Mouse (Mus musculus) limb, embryonic 14.5 days (tissue): ENCODE results near the gene Flvcr2. TPM values are rescaled to one million over a fixed set of nuclear protein-coding genes. Genes with fewer than 3 reads are reported as not detected.

Source experiments
- ATAC-seq: fragments of 200-750 bp; cut with Nextera tagmentation; 2 replicates; pipeline ENCODE4 v1.8.0; 2017; ENCODE audit warnings: low read depth, moderate number of reproducible peaks, moderate TSS enrichment; ENCODE audit not compliant: low FRiP score
- DNase-seq: peaks from one replicate; pipeline ENCODE4 v3.0.0-alpha.2; 2015; ENCODE audit warnings: low spot score
- H3K27ac ChIP-seq: fragments of 300-500 bp; sonication (generic); replicated peaks from 2 replicates; pipeline ENCODE4 v1.5.1; 2014; ENCODE audit warnings: low read depth, mild to moderate bottlenecking, low read length, moderate library complexity, mixed read lengths
- H3K27me3 ChIP-seq: fragments of 300-500 bp; sonication (generic); 2 replicates; pipeline ENCODE4 v1.6.1; 2014; ENCODE audit warnings: low read length, mixed read lengths; ENCODE audit not compliant: control insufficient read depth, insufficient read depth
- H3K36me3 ChIP-seq: fragments of 300-500 bp; sonication (generic); 2 replicates; pipeline ENCODE4 v1.6.1; 2014; ENCODE audit warnings: mild to moderate bottlenecking, low read length, moderate library complexity, mixed read lengths; ENCODE audit not compliant: control insufficient read depth, insufficient read depth
- H3K4me1 ChIP-seq: fragments of 300-500 bp; sonication (generic); 2 replicates; pipeline ENCODE4 v1.6.1; 2014; ENCODE audit warnings: antibody characterized with exemption, low read length, mixed read lengths; ENCODE audit not compliant: control insufficient read depth, insufficient read depth
- H3K4me2 ChIP-seq: fragments of 300-500 bp; sonication (generic); replicated peaks from 2 replicates; pipeline ENCODE4 v1.6.1; 2014; ENCODE audit warnings: low read depth, mild to moderate bottlenecking, low read length, moderate library complexity; ENCODE audit not compliant: severe bottlenecking
- H3K4me3 ChIP-seq: fragments of 300-500 bp; sonication (generic); replicated peaks from 2 replicates; pipeline ENCODE4 v1.5.1; 2014; ENCODE audit warnings: low read length
- H3K9ac ChIP-seq: fragments of 300-500 bp; sonication (generic); 2 replicates; pipeline ENCODE4 v1.6.1; 2014; ENCODE audit warnings: mild to moderate bottlenecking, low read depth, low read length, moderate library complexity; ENCODE audit not compliant: severe bottlenecking
- H3K9me3 ChIP-seq: fragments of 300-500 bp; sonication (generic); 2 replicates; pipeline ENCODE4 v1.6.1; 2016; ENCODE audit warnings: low read length; ENCODE audit not compliant: control insufficient read depth
- POLR2A ChIP-seq: fragments of 200-500 bp; IDR thresholded peaks from 2 replicates; pipeline ENCODE4 v1.8.0; 2012; ENCODE audit warnings: inconsistent platforms, mild to moderate bottlenecking, moderate library complexity, borderline replicate concordance; ENCODE audit not compliant: insufficient read depth, insufficient read length; ENCODE audit errors: extremely low read depth
- WGBS: fragments of 180-500 bp; shearing (Covaris S2); extraction: QIAGEN DNeasy Blood & Tissue Kit; methylation state at CpG from one replicate; pipeline ENCODE4 v1.1.7; 2014; 5-methylcytosine and 5-hydroxymethylcytosine counted together
- polyA plus RNA-seq, 2 experiments: library from polyadenylated mRNA; depleted of rRNA in 1 of 2; stranded (reverse) in 1 of 2; unstranded in 1 of 2; fragments of >200 nt; fragmentation: Nextera tagmentation in 1 of 2; extraction: Ambion mirVana in 1 of 2; gene quantifications; 2 replicates each; pipeline versions ENCODE4 v1.2.1 to v1.2.3; 2012 to 2014

Flvcr2 gene
- polyA plus RNA-seq, 2 experiments, result 2.8 to 4.4 TPM

- no peak overlapping the region for H3K27ac ChIP-seq
- H3K36me3 ChIP-seq, result no peaks in the 10 kb centered on the region
- H3K4me3 ChIP-seq, result no peak overlapping the region
- 37% methylated on average over 17 of the region's 17 CpGs for WGBS
- H3K4me2 ChIP-seq, result no peak overlapping the region
- no peak overlapping the region for H3K9ac ChIP-seq
- H3K4me1 ChIP-seq, result no peaks in the 10 kb centered on the region
- ATAC-seq (no peak), DNase-seq (peak; percentile 48)
- no peaks in the 10 kb centered on the region for H3K27me3 ChIP-seq
- no peaks in the 10 kb centered on the region for H3K9me3 ChIP-seq
- TF ChIP-seq POLR2A, result no peak
Observed at GRCm38 (mm10) chr12:85729022-85729944, 17.1 kb upstream of the Flvcr2 start.

GRCm38 (mm10) chr12:85729945-85730290 lies 16.4 kb upstream of the Flvcr2 start:
- Histone ChIP-seq H3K4me3 (no peak overlapping the region), H3K4me2 (no peak overlapping the region), H3K9ac (no peak overlapping the region), H3K36me3 (no peaks in the 10 kb centered on the region), H3K9me3 (no peaks in the 10 kb centered on the region), H3K4me1 (no peaks in the 10 kb centered on the region), H3K27ac (no peak overlapping the region), H3K27me3 (no peaks in the 10 kb centered on the region)
- WGBS, result 73% methylated on average over 6 of the region's 6 CpGs
- no peak for ATAC-seq
- no peak for TF ChIP-seq POLR2A
- DNase-seq, result no peak

- no peak overlapping the region for H3K27ac ChIP-seq
- H3K36me3 ChIP-seq, result no peaks in the 10 kb centered on the region
- H3K27me3 ChIP-seq, result no peaks in the 10 kb centered on the region
- no peak overlapping the region for H3K4me3 ChIP-seq
- no peaks in the 10 kb centered on the region for H3K9me3 ChIP-seq
- 88% methylated on average over 2 of the region's 2 CpGs for WGBS
- DNase-seq (peak; percentile 35), ATAC-seq (no peak)
- no peak for TF ChIP-seq POLR2A
- H3K9ac ChIP-seq, result no peak overlapping the region
- no peak overlapping the region for H3K4me2 ChIP-seq
- H3K4me1 ChIP-seq, result no peaks in the 10 kb centered on the region
Observed at GRCm38 (mm10) chr12:85736203-85736602, 10.1 kb upstream of the Flvcr2 start.

- ATAC-seq (no peak), DNase-seq (no peak)
- Histone ChIP-seq H3K4me1 (no peaks in the 10 kb centered on the region), H3K27ac (no peak overlapping the region), H3K36me3 (no peaks in the 10 kb centered on the region), H3K4me3 (no peak overlapping the region), H3K27me3 (no peaks in the 10 kb centered on the region), H3K9ac (no peak overlapping the region), H3K4me2 (no peak overlapping the region), H3K9me3 (no peaks in the 10 kb centered on the region)
- WGBS, result 80% methylated on average over 3 of the region's 3 CpGs
- TF ChIP-seq POLR2A, result no peak
Observed at GRCm38 (mm10) chr12:85736960-85737359, 9.4 kb upstream of the Flvcr2 start.

- Histone ChIP-seq H3K27me3 (no peaks in the 10 kb centered on the region), H3K9ac (peak overlapping the region; percentile 56), H3K4me3 (peak overlapping the region; percentile 48), H3K9me3 (no peaks in the 10 kb centered on the region), H3K4me2 (peak overlapping the region; percentile 92), H3K27ac (no peak overlapping the region), H3K36me3 (no peaks in the 10 kb centered on the region), H3K4me1 (peaks cover 7% of the 10 kb centered on the region; the same call in 1 of the 2 replicates)
- TF ChIP-seq POLR2A, result no peak
- DNase-seq, result no peak
- ATAC-seq, result peak; percentile 48
- 26% methylated on average over 19 of the region's 21 CpGs for WGBS
Observed at GRCm38 (mm10) chr12:85746696-85747219, 419 bp downstream of the Flvcr2 start.
